Mouse (Mus musculus): ENCODE results near the gene BC107364.
"Not testable (repeated sequence)": the region's sequence is repeated elsewhere in the genome, so short reads cannot be mapped to it uniquely, and the experiment has no call there.

BC107364 gene

GRCm38 (mm10) chr3:96452262-96452661 is at the start of gene BC107364:
Gene BC107364, minus strand, starts transcription at chr3:96452306.
- not testable (repeated sequence) for DNase-seq

- peak; percentile 92 for DNase-seq
These were observed 49.4 kb upstream of the BC107364 start for GRCm38 (mm10) chr3:96501391-96502115.

- peak; percentile 95 for DNase-seq
These were observed 48.7 kb upstream of the BC107364 start for GRCm38 (mm10) chr3:96500691-96501265.

GRCm38 (mm10) chr3:96500289-96500621 is 48.1 kb upstream of the BC107364 start:
- peak; percentile 98 for DNase-seq

- DNase-seq, result peak; percentile 93
These were observed 47.6 kb upstream of the BC107364 start for GRCm38 (mm10) chr3:96499481-96500288.

- DNase-seq, result peak; percentile 53
These were observed 46.6 kb upstream of the BC107364 start for GRCm38 (mm10) chr3:96498476-96499245.

GRCm38 (mm10) chr3:96497451-96498028 is 45.4 kb upstream of the BC107364 start:
- peak; percentile 88 for DNase-seq

GRCm38 (mm10) chr3:96496620-96497275 is 44.6 kb upstream of the BC107364 start:
- peak; percentile 42 for DNase-seq

- DNase-seq, result no peak
These were observed 44.1 kb upstream of the BC107364 start for GRCm38 (mm10) chr3:96496216-96496615.

- DNase-seq, result peak; percentile 30
These were observed 43.5 kb upstream of the BC107364 start for GRCm38 (mm10) chr3:96495490-96496210.

GRCm38 (mm10) chr3:96494912-96495311 is 42.8 kb upstream of the BC107364 start:
- DNase-seq, result no peak

GRCm38 (mm10) chr3:96494456-96494855 is 42.4 kb upstream of the BC107364 start:
- DNase-seq, result not testable (repeated sequence)

GRCm38 (mm10) chr3:96489636-96490035 is 37.5 kb upstream of the BC107364 start:
- peak; percentile 38 for DNase-seq

- peak; percentile 40 for DNase-seq
These were observed 37.0 kb upstream of the BC107364 start for GRCm38 (mm10) chr3:96488907-96489629.

GRCm38 (mm10) chr3:96488290-96488906 is 36.3 kb upstream of the BC107364 start:
- not testable (repeated sequence) for DNase-seq

- DNase-seq, result peak; percentile 71
These were observed 35.6 kb upstream of the BC107364 start for GRCm38 (mm10) chr3:96487596-96488289.

- not testable (repeated sequence) for DNase-seq
These were observed 34.9 kb upstream of the BC107364 start for GRCm38 (mm10) chr3:96486828-96487559.

- DNase-seq, result not testable (repeated sequence)
These were observed 34.1 kb upstream of the BC107364 start for GRCm38 (mm10) chr3:96486064-96486827.
